Mouse (Mus musculus) left cerebral cortex, postnatal 36 days (tissue): ENCODE measurements around the gene Zbtb48. TPM values are rescaled to one million over a fixed set of nuclear protein-coding genes. Genes with fewer than 3 reads are reported as not detected.

Experiments used
- DNase-seq, 2 experiments: peaks; one replicate each; pipeline ENCODE4 v3.0.0; 2021 to 2022; ENCODE audit warnings: low spot score in 2 of 2, mixed read lengths in 1 of 2
- intact Hi-C: fragments of 180-260 bp; cut with DNase I; formaldehyde crosslinking; loops from one replicate; pipeline ENCODE4 v1.15.1; 2025
- total RNA-seq, 2 experiments: library from RNA; stranded (reverse); gene quantifications; 2 replicates each; pipeline ENCODE4 v1.2.3; 2021

The Zbtb48 gene
- total RNA-seq, 2 experiments from 2014 or later, result 10.3 to 13.3 TPM

- intact Hi-C loops, result loop anchor here (1.0 to 2.0 kb wide), 2 partner anchors 12 to 79 kb away; partner anchors contain the start of gene Phf13
- peak in 1 of 2 experiments; percentile 44 for DNase-seq
Measured at GRCm38 (mm10) chr4:152008148-152008500, 19.3 kb downstream of the Zbtb48 start.

- DNase-seq, result no peak
- intact Hi-C loops, result loop anchor here (1.0 to 2.0 kb wide), 2 partner anchors 11 to 79 kb away; partner anchors contain the start of gene Phf13
Measured at GRCm38 (mm10) chr4:152007481-152008147, 19.9 kb downstream of the Zbtb48 start.

- intact Hi-C loops, result no loop called here
- DNase-seq, result no peak
Measured at GRCm38 (mm10) chr4:152006812-152007211, 20.7 kb downstream of the Zbtb48 start.

GRCm38 (mm10) chr4:152006137-152006536, 21.3 kb downstream of the Zbtb48 start:
- no peak for DNase-seq
- intact Hi-C loops, result no loop called here

GRCm38 (mm10) chr4:152002063-152002462, 25.4 kb downstream of the Zbtb48 start:
- intact Hi-C loops, result no loop called here
- no peak for DNase-seq

- no peak for DNase-seq
Measured at GRCm38 (mm10) chr4:152001335-152001734, 26.1 kb downstream of the Zbtb48 start.

GRCm38 (mm10) chr4:152000906-152001305, 26.6 kb downstream of the Zbtb48 start:
- peak in 1 of 2 experiments; percentile 47 for DNase-seq
- intact Hi-C loops, result no loop called here

More at GRCm38 (mm10) chr4:152001335-152001734, 26.1 kb downstream of the Zbtb48 start:
- intact Hi-C loops, result no loop called here

- no peak for DNase-seq
- intact Hi-C loops, result no loop called here
Measured at GRCm38 (mm10) chr4:151999481-151999880, 28.0 kb downstream of the Zbtb48 start.

- no peak for DNase-seq
- intact Hi-C loops, result no loop called here
Measured at GRCm38 (mm10) chr4:151997701-151998100, 29.8 kb downstream of the Zbtb48 start.

GRCm38 (mm10) chr4:151996951-151997222, 30.6 kb downstream of the Zbtb48 start:
- DNase-seq, result no peak
- intact Hi-C loops, result loop anchor here (1.0 kb wide), 1 partner anchor 11 kb away; the partner anchor contains the start of gene Klhl21

GRCm38 (mm10) chr4:151996173-151996950, 31.1 kb downstream of the Zbtb48 start, which contains the start of gene Phf13:
TSS of gene Phf13 (minus strand) at chr4:151996258.
- intact Hi-C loops, result loop anchor here (1.0 kb wide), 1 partner anchor 12 kb away; the partner anchor contains the start of gene Klhl21
- DNase-seq, result peak; percentile 99

GRCm38 (mm10) chr4:151995371-151996172, 31.9 kb downstream of the Zbtb48 start:
- DNase-seq, result peak in 1 of 2 experiments; percentile 37
- intact Hi-C loops, result loop anchor here (1.0 kb wide), 1 partner anchor 13 kb away; the partner anchor contains the start of gene Klhl21

GRCm38 (mm10) chr4:151994228-151995171, 33.0 kb downstream of the Zbtb48 start:
- no peak for DNase-seq
- intact Hi-C loops, result no loop called here

GRCm38 (mm10) chr4:151993035-151993434, 34.4 kb downstream of the Zbtb48 start:
- DNase-seq, result no peak
- intact Hi-C loops, result no loop called here

GRCm38 (mm10) chr4:151992091-151992490, 35.4 kb downstream of the Zbtb48 start:
- DNase-seq, result no peak
- intact Hi-C loops, result no loop called here

GRCm38 (mm10) chr4:151989110-151989488, 38.4 kb downstream of the Zbtb48 start:
- intact Hi-C loops, result no loop called here
- no peak for DNase-seq

- intact Hi-C loops, result no loop called here
- DNase-seq, result peak; percentile 82 to 85
Measured at GRCm38 (mm10) chr4:151988342-151989109, 38.9 kb downstream of the Zbtb48 start, which contains the start of gene Thap3. TSS of gene Thap3 (minus strand) at chr4:151988997.

GRCm38 (mm10) chr4:151988014-151988341, 39.5 kb downstream of the Zbtb48 start:
- intact Hi-C loops, result no loop called here
- DNase-seq, result no peak
